Mouse (Mus musculus): Measurements from ENCODE around the gene Actr6. TPM values are rescaled to one million over a fixed set of nuclear protein-coding genes. Genes with fewer than 3 reads are reported as not detected.
"Not testable (repeated sequence)": the region's sequence is repeated elsewhere in the genome, so short reads cannot be mapped to it uniquely, and the experiment has no call there.

The Actr6 gene
- total RNA-seq, 2 experiments from 2014 or later = 25.4 to 26.4 TPM

- no peak for DNase-seq (ENCODE audit: low spot score in 2 of 2)
Measured at GRCm38 (mm10) chr10:89739703-89740102, 7.6 kb upstream of the Actr6 start.

GRCm38 (mm10) chr10:89738395-89738794 lies 6.3 kb upstream of the Actr6 start:
- DNase-seq (ENCODE audit: low spot score in 2 of 2) = no peak

- no peak for DNase-seq (ENCODE audit: low spot score in 2 of 2)
Measured at GRCm38 (mm10) chr10:89737887-89738286, 5.8 kb upstream of the Actr6 start.

GRCm38 (mm10) chr10:89737092-89737491 lies 5.0 kb upstream of the Actr6 start:
- DNase-seq (ENCODE audit: low spot score in 2 of 2) = no peak

- no peak for DNase-seq (ENCODE audit: low spot score in 2 of 2)
Measured at GRCm38 (mm10) chr10:89731341-89731740, 754 bp downstream of the Actr6 start.

- DNase-seq (ENCODE audit: low spot score in 2 of 2) = no peak
Measured at GRCm38 (mm10) chr10:89730386-89730785, 1.7 kb downstream of the Actr6 start.

GRCm38 (mm10) chr10:89722247-89723195 lies 9.6 kb downstream of the Actr6 start:
- DNase-seq (ENCODE audit: low spot score in 2 of 2) = no peak

GRCm38 (mm10) chr10:89720796-89721195 lies 11.3 kb downstream of the Actr6 start:
- no peak for DNase-seq (ENCODE audit: low spot score in 2 of 2)

GRCm38 (mm10) chr10:89720252-89720651 lies 11.8 kb downstream of the Actr6 start:
- DNase-seq (ENCODE audit: low spot score in 2 of 2) = no peak

GRCm38 (mm10) chr10:89714910-89715309 lies 17.2 kb downstream of the Actr6 start:
- DNase-seq (ENCODE audit: low spot score in 2 of 2) = peak in 1 of 2 experiments; percentile 21

- DNase-seq (ENCODE audit: low spot score in 2 of 2) = no peak
Measured at GRCm38 (mm10) chr10:89708720-89709119, 23.4 kb downstream of the Actr6 start.

GRCm38 (mm10) chr10:89707397-89707796 lies 24.7 kb downstream of the Actr6 start:
- no peak for DNase-seq (ENCODE audit: low spot score in 2 of 2)

GRCm38 (mm10) chr10:89703042-89703441 lies 29.1 kb downstream of the Actr6 start:
- DNase-seq (ENCODE audit: low spot score in 2 of 2) = no peak

- no peak for DNase-seq (ENCODE audit: low spot score in 2 of 2)
Measured at GRCm38 (mm10) chr10:89697956-89698355, 34.1 kb downstream of the Actr6 start.

- DNase-seq (ENCODE audit: low spot score in 2 of 2) = not testable (repeated sequence)
Measured at GRCm38 (mm10) chr10:89696270-89696669, 35.8 kb downstream of the Actr6 start.

- no peak for DNase-seq (ENCODE audit: low spot score in 2 of 2)
Measured at GRCm38 (mm10) chr10:89695194-89695911, 36.7 kb downstream of the Actr6 start.

- DNase-seq (ENCODE audit: low spot score in 2 of 2) = no peak
Measured at GRCm38 (mm10) chr10:89690021-89690420, 42.1 kb downstream of the Actr6 start.

GRCm38 (mm10) chr10:89687455-89687854 lies 44.6 kb downstream of the Actr6 start:
- no peak for DNase-seq (ENCODE audit: low spot score in 2 of 2)

- peak; percentile 92 to 94 for DNase-seq (ENCODE audit: low spot score in 2 of 2)
Measured at GRCm38 (mm10) chr10:89686139-89686808, 45.8 kb downstream of the Actr6 start, which contains the start of gene Scyl2. Gene Scyl2, minus strand, starts transcription at chr10:89686285.

- peak in 1 of 2 experiments; percentile 23 for DNase-seq (ENCODE audit: low spot score in 2 of 2)
Measured at GRCm38 (mm10) chr10:89685391-89686138, 46.5 kb downstream of the Actr6 start.

- no peak for DNase-seq (ENCODE audit: low spot score in 2 of 2)
Measured at GRCm38 (mm10) chr10:89682961-89683360, 49.1 kb downstream of the Actr6 start.

Data from layer of hippocampus, adult 18-20 months (tissue).